Mouse (Mus musculus): Measurements from ENCODE around the gene Liph. TPM values are rescaled to one million over a fixed set of nuclear protein-coding genes. Genes with fewer than 3 reads are reported as not detected.

Liph gene
- polyA plus RNA-seq (2012; rRNA removed): 2.2 and 2.8 TPM in 2 replicates

- no peaks in the 10 kb centered on the region for H3K36me3 ChIP-seq (ENCODE audit: control insufficient read depth, insufficient read depth, low read length)
- no peak for TF ChIP-seq POLR2A (IDR thresholded peaks at IDR 0.05; ENCODE audit: control insufficient read depth, low read depth, low read length)
- no peak for TF ChIP-seq CTCF (IDR thresholded peaks at IDR 0.05; ENCODE audit: control insufficient read depth, insufficient read depth, insufficient replicate concordance, low read depth, low read length)
- H3K27me3 ChIP-seq (ENCODE audit: control insufficient read depth, insufficient read depth, low read length): no peaks in the 10 kb centered on the region
- no peaks in the 10 kb centered on the region for H3K4me1 ChIP-seq (ENCODE audit: control insufficient read depth, insufficient read depth, low read length)
- no peak within 1 kb of the TSS for H3K4me3 ChIP-seq (ENCODE audit: control insufficient read depth, low read depth, low read length)
- no peak within 1 kb of the TSS for H3K27ac ChIP-seq (ENCODE audit: control insufficient read depth, insufficient read depth, low read depth, low read length)
These were observed at the start of gene Liph for GRCm38 (mm10) chr16:21995304-21995703. Liph (minus strand) TSS chr16:21995663.

- Histone ChIP-seq H3K4me3 (ENCODE audit: control insufficient read depth, low read depth, low read length) (no peak overlapping the region), H3K36me3 (ENCODE audit: control insufficient read depth, insufficient read depth, low read length) (peaks cover 5% of the 10 kb centered on the region), H3K27me3 (ENCODE audit: control insufficient read depth, insufficient read depth, low read length) (no peaks in the 10 kb centered on the region), H3K4me1 (ENCODE audit: control insufficient read depth, insufficient read depth, low read length) (no peaks in the 10 kb centered on the region), H3K27ac (ENCODE audit: control insufficient read depth, insufficient read depth, low read depth, low read length) (no peak overlapping the region)
- TF ChIP-seq POLR2A (IDR thresholded peaks at IDR 0.05; ENCODE audit: control insufficient read depth, low read depth, low read length) (no peak), CTCF (IDR thresholded peaks at IDR 0.05; ENCODE audit: control insufficient read depth, insufficient read depth, insufficient replicate concordance, low read depth, low read length) (no peak)
These were observed 48.4 kb upstream of the Liph start for GRCm38 (mm10) chr16:22043830-22044229.

- H3K36me3 ChIP-seq (ENCODE audit: control insufficient read depth, insufficient read depth, low read length): peaks cover 5% of the 10 kb centered on the region
- no peak overlapping the region for H3K4me3 ChIP-seq (ENCODE audit: control insufficient read depth, low read depth, low read length)
- H3K27ac ChIP-seq (ENCODE audit: control insufficient read depth, insufficient read depth, low read depth, low read length): no peak overlapping the region
- H3K27me3 ChIP-seq (ENCODE audit: control insufficient read depth, insufficient read depth, low read length): no peaks in the 10 kb centered on the region
- no peaks in the 10 kb centered on the region for H3K4me1 ChIP-seq (ENCODE audit: control insufficient read depth, insufficient read depth, low read length)
- no peak for TF ChIP-seq CTCF (IDR thresholded peaks at IDR 0.05; ENCODE audit: control insufficient read depth, insufficient read depth, insufficient replicate concordance, low read depth, low read length)
- TF ChIP-seq POLR2A (IDR thresholded peaks at IDR 0.05; ENCODE audit: control insufficient read depth, low read depth, low read length): no peak
These were observed 44.5 kb upstream of the Liph start for GRCm38 (mm10) chr16:22039978-22040377.

DNA sequence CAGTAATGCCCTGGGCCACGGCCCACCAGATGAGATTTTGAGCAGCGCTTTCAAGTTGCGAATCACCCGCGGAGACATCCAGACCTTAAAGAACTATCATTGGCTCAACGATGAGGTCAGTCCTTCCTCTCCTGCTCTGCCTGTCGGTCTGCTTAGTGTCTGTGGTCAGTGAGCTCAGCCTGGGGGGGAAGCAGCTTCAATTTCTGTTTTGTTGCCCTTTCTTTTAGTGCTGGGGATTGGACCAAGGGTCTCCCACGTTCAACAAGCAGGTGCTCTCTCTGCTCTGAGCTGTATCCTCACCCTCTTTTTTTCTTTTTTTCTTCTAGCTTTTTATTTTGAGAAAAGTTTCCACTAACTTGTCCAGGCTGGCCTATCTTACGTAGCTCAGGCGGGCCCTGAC, 43.1 kb upstream of the Liph start:
- Histone ChIP-seq H3K36me3 (ENCODE audit: control insufficient read depth, insufficient read depth, low read length) (peaks cover 4% of the 10 kb centered on the region), H3K4me1 (ENCODE audit: control insufficient read depth, insufficient read depth, low read length) (no peaks in the 10 kb centered on the region), H3K27ac (ENCODE audit: control insufficient read depth, insufficient read depth, low read depth, low read length) (no peak overlapping the region), H3K4me3 (ENCODE audit: control insufficient read depth, low read depth, low read length) (no peak overlapping the region), H3K27me3 (ENCODE audit: control insufficient read depth, insufficient read depth, low read length) (no peaks in the 10 kb centered on the region)
- TF ChIP-seq CTCF (IDR thresholded peaks at IDR 0.05; ENCODE audit: control insufficient read depth, insufficient read depth, insufficient replicate concordance, low read depth, low read length) (no peak), POLR2A (IDR thresholded peaks at IDR 0.05; ENCODE audit: control insufficient read depth, low read depth, low read length) (no peak)

GRCm38 (mm10) chr16:22027474-22027873, 32.0 kb upstream of the Liph start:
- no peaks in the 10 kb centered on the region for H3K27me3 ChIP-seq (ENCODE audit: control insufficient read depth, insufficient read depth, low read length)
- H3K36me3 ChIP-seq (ENCODE audit: control insufficient read depth, insufficient read depth, low read length): peaks cover 3% of the 10 kb centered on the region
- H3K27ac ChIP-seq (ENCODE audit: control insufficient read depth, insufficient read depth, low read depth, low read length): no peak overlapping the region
- TF ChIP-seq CTCF (IDR thresholded peaks at IDR 0.05; ENCODE audit: control insufficient read depth, insufficient read depth, insufficient replicate concordance, low read depth, low read length) (no peak), POLR2A (IDR thresholded peaks at IDR 0.05; ENCODE audit: control insufficient read depth, low read depth, low read length) (no peak)
- H3K4me1 ChIP-seq (ENCODE audit: control insufficient read depth, insufficient read depth, low read length): no peaks in the 10 kb centered on the region
- H3K4me3 ChIP-seq (ENCODE audit: control insufficient read depth, low read depth, low read length): no peak overlapping the region

DNA sequence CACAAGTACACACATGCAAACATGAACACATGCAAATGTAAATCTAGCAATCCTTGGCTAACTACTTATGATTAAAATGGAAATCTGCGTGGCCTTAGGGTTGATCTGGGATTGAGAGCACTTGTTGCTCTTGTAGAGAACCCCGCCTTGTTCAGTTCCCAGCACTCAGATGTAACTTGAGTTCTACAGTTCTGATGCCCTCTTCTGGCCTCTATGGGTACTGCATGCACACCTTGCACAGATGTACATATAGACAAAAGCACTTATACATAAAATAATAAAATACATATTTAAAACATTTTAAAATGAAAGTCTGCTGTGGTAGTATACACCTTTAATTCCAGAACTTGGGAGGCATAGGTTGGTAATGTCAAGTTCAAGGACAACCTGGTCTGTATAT, 26.7 kb upstream of the Liph start:
- H3K27me3 ChIP-seq (ENCODE audit: control insufficient read depth, insufficient read depth, low read length): no peaks in the 10 kb centered on the region
- no peaks in the 10 kb centered on the region for H3K4me1 ChIP-seq (ENCODE audit: control insufficient read depth, insufficient read depth, low read length)
- peaks cover 3% of the 10 kb centered on the region for H3K36me3 ChIP-seq (ENCODE audit: control insufficient read depth, insufficient read depth, low read length)
- no peak overlapping the region for H3K4me3 ChIP-seq (ENCODE audit: control insufficient read depth, low read depth, low read length)
- no peak overlapping the region for H3K27ac ChIP-seq (ENCODE audit: control insufficient read depth, insufficient read depth, low read depth, low read length)
- no peak for TF ChIP-seq CTCF (IDR thresholded peaks at IDR 0.05; ENCODE audit: control insufficient read depth, insufficient read depth, insufficient replicate concordance, low read depth, low read length)
- TF ChIP-seq POLR2A (IDR thresholded peaks at IDR 0.05; ENCODE audit: control insufficient read depth, low read depth, low read length): no peak

DNA sequence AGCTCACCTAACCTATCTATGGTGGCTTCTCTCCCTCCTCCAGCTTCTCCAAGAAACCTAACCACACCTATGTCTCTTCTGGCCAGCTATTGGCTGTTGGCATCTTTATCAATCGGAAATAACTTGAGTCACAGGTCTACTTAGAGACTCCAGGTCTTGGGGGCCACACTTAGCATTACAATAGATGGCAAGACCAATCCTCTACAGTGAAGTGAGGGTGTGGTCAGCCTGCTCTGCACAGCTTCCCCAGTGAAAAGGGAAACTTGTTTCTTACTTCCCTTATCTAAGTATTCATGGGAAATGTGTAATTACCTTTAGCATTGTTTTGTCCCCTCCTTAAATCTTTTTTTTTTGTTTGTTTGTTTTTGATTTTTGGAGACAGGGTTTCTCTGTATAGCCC, 20.1 kb upstream of the Liph start:
- no peak overlapping the region for H3K27ac ChIP-seq (ENCODE audit: control insufficient read depth, insufficient read depth, low read depth, low read length)
- no peak overlapping the region for H3K4me3 ChIP-seq (ENCODE audit: control insufficient read depth, low read depth, low read length)
- TF ChIP-seq POLR2A (IDR thresholded peaks at IDR 0.05; ENCODE audit: control insufficient read depth, low read depth, low read length): no peak
- no peak for TF ChIP-seq CTCF (IDR thresholded peaks at IDR 0.05; ENCODE audit: control insufficient read depth, insufficient read depth, insufficient replicate concordance, low read depth, low read length)
- H3K4me1 ChIP-seq (ENCODE audit: control insufficient read depth, insufficient read depth, low read length): peaks cover 2% of the 10 kb centered on the region
- H3K36me3 ChIP-seq (ENCODE audit: control insufficient read depth, insufficient read depth, low read length): peaks cover 3% of the 10 kb centered on the region; the same call in 1 of the 2 replicates
- no peaks in the 10 kb centered on the region for H3K27me3 ChIP-seq (ENCODE audit: control insufficient read depth, insufficient read depth, low read length)

DNA sequence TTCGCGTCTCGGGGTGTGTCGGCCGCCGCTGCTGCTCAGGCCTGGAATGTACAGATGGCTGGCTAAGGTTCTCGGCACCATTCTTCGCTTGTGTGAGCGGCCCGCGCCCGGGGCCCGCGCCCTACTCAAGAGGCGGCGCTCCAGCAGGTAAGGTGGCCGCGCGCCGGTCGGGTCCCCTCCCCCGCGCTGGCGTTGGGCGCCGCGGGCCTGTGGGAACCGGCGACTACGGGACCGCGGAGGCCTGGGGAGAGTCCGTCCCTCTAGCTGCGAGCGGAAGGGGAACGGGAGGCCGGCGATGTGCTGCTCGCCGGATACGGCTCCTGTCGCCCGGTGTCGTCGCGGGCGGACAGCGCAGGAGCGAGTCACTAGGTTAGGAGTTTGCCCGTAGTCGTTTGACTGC, 14.1 kb upstream of the Liph start:
- no peaks in the 10 kb centered on the region for H3K27me3 ChIP-seq (ENCODE audit: control insufficient read depth, insufficient read depth, low read length)
- H3K4me3 ChIP-seq (ENCODE audit: control insufficient read depth, low read depth, low read length): peak overlapping the region; percentile 90
- H3K27ac ChIP-seq (ENCODE audit: control insufficient read depth, insufficient read depth, low read depth, low read length): peak overlapping the region; percentile 87
- H3K36me3 ChIP-seq (ENCODE audit: control insufficient read depth, insufficient read depth, low read length): peaks cover 1% of the 10 kb centered on the region; the same call in 1 of the 2 replicates
- peaks cover 2% of the 10 kb centered on the region for H3K4me1 ChIP-seq (ENCODE audit: control insufficient read depth, insufficient read depth, low read length)
- TF ChIP-seq CTCF (IDR thresholded peaks at IDR 0.05; ENCODE audit: control insufficient read depth, insufficient read depth, insufficient replicate concordance, low read depth, low read length) (no peak), POLR2A (IDR thresholded peaks at IDR 0.05; ENCODE audit: control insufficient read depth, low read depth, low read length) (no peak; the same call in 1 of the 2 replicates)
